Mouse (Mus musculus): ENCODE measurements at regions not wholly inside any gene's neighbourhood (a gene's known extent, or its start where the extent isn't known, plus 50 kb on each side); places are given as distances from the start of the nearest gene placed in this dataset.

DNA sequence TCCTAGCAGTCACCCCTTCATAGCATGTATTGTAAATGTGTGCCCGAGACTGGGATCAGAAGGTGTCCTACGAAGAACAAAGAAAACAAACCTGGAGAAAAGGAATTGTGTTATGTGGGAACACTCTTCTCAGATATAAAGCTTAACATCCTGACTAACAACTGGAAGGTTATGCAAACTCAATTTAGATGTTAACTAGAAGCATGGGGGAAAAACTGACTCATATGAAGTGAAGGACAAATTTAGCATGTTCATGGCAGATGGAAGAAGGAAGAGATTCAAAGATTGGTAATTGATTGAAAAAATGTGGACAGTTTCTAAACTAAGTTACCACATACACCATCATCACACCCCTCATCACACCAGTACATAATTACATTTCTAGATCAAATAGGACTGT lies 1307.1 kb upstream of the Gm7489 start:
- TF ChIP-seq CTCF (IDR thresholded peaks at IDR 0.05; ENCODE audit: low read depth) (no peak), EP300 (IDR thresholded peaks at IDR 0.05; ENCODE audit: low read depth) (no peak)
